In genomic region chr7:142538766-142539165, GRCm38 (mm10) we compare ENCODE assay signal across 12 mouse cellular contexts. TPM values are rescaled to one million over a fixed set of nuclear protein-coding genes. Genes with fewer than 3 reads are reported as not detected.
A peak's percentile ranks its signal among the peaks of the same experiment; 100 is the strongest.
DNase-seq lines count a peak whose midpoint lies in the region; ATAC-seq lines count a peak whose summit lies in the region.
"Had no signal": no experiment of that assay in that cellular context is flagged by ENCODE, and none has a peak within 500 bp of the region (broad histone marks: within the 10 kb centered on the region; RNA-seq: fewer than 3 reads in every experiment).

No protein-coding gene starts in this region.

- DNase-seq in embryo, embryonic 10 days (ENCODE audit: low spot score) = peak; percentile 50
- no peak for DNase-seq in embryo, embryonic 11 days
- DNase-seq in kidney, adult 18-20 months = no peak
- DNase-seq in forebrain, embryonic 14.5 days (ENCODE audit: low spot score) = no peak
- no peak for DNase-seq in layer of hippocampus, postnatal 10 days (ENCODE audit: low spot score in 2 of 2)
- DNase-seq in frontal cortex, postnatal 36 days (ENCODE audit: low spot score in 2 of 2) = no peak
- DNase-seq: cerebellum, adult 11-12 months had no signal

- H3K27ac ChIP-seq in kidney, embryonic 15.5 days = peak overlapping the region; percentile 93
- no peak overlapping the region for H3K27ac ChIP-seq in forebrain, embryonic 14.5 days (ENCODE audit: low read depth, low read length)
- H3K27ac ChIP-seq in liver, embryonic 16.5 days (ENCODE audit: low read length) = peak overlapping the region; percentile 18

- H3K4me3 ChIP-seq in kidney, embryonic 15.5 days (replicated peaks) = no peak overlapping the region
- no peak overlapping the region for H3K4me3 ChIP-seq in forebrain, embryonic 14.5 days (ENCODE audit: low read depth, low read length)
- no peak overlapping the region for H3K4me3 ChIP-seq in liver, embryonic 16.5 days (ENCODE audit: low read depth, low read length)
- H3K4me3 ChIP-seq: megakaryocyte, embryonic 14.5 days had no signal

- H3K9me3 ChIP-seq in kidney, embryonic 15.5 days (replicated peaks) = no peaks in the 10 kb centered on the region
- H3K9me3 ChIP-seq in forebrain, embryonic 14.5 days (replicated peaks; ENCODE audit: control insufficient read depth, low read length) = no peaks in the 10 kb centered on the region
- H3K9me3 ChIP-seq in liver, embryonic 16.5 days (replicated peaks; ENCODE audit: control insufficient read depth, low read length) = no peaks in the 10 kb centered on the region
- H3K9me3 ChIP-seq: G1E; megakaryocyte, embryonic 14.5 days had no signal

- H3K27me3 ChIP-seq in kidney, embryonic 15.5 days = no peaks in the 10 kb centered on the region
- no peaks in the 10 kb centered on the region for H3K27me3 ChIP-seq in forebrain, embryonic 14.5 days (replicated peaks; ENCODE audit: control insufficient read depth, insufficient read depth, low read length)
- no peaks in the 10 kb centered on the region for H3K27me3 ChIP-seq in liver, embryonic 16.5 days (ENCODE audit: control insufficient read depth, insufficient read depth, low read depth, low read length)
- H3K27me3 ChIP-seq: megakaryocyte, embryonic 14.5 days had no signal

- H3K36me3 ChIP-seq in kidney, embryonic 15.5 days = peaks cover 20% of the 10 kb centered on the region
- peaks cover 11% of the 10 kb centered on the region for H3K36me3 ChIP-seq in forebrain, embryonic 14.5 days (ENCODE audit: control insufficient read depth, insufficient read depth, low read length)
- no peaks in the 10 kb centered on the region for H3K36me3 ChIP-seq in liver, embryonic 16.5 days (ENCODE audit: control insufficient read depth, insufficient read depth)

- H3K4me2 ChIP-seq in kidney, embryonic 15.5 days = no peak overlapping the region
- no peak overlapping the region for H3K4me2 ChIP-seq in forebrain, embryonic 14.5 days (ENCODE audit: low read length)
- H3K4me2 ChIP-seq in liver, embryonic 16.5 days (ENCODE audit: low read depth, low read length) = no peak overlapping the region

- H3K4me1 ChIP-seq in kidney, embryonic 15.5 days = peaks cover 79% of the 10 kb centered on the region
- peaks cover 13% of the 10 kb centered on the region for H3K4me1 ChIP-seq in forebrain, embryonic 14.5 days (ENCODE audit: control insufficient read depth, insufficient read depth, low read length)
- peaks cover 28% of the 10 kb centered on the region for H3K4me1 ChIP-seq in liver, embryonic 16.5 days (ENCODE audit: control insufficient read depth, low read depth, low read length)

- H3K9ac ChIP-seq in kidney, embryonic 15.5 days = 0 out of 2 replicates have a peak overlapping the region, but pooled peaks have one; percentile 12
- peak overlapping the region; percentile 21; the same call in 1 of the 2 replicates for H3K9ac ChIP-seq in forebrain, embryonic 14.5 days (ENCODE audit: low read length)
- no peak overlapping the region for H3K9ac ChIP-seq in liver, embryonic 16.5 days (ENCODE audit: low read depth, low read length)

- WGBS in kidney, embryonic 15.5 days = 24% methylated on average over 6 of the region's 6 CpGs
- WGBS in forebrain, embryonic 14.5 days = 23% methylated on average over 6 of the region's 6 CpGs
- 26% methylated on average over 6 of the region's 6 CpGs for WGBS in liver, embryonic 16.5 days (ENCODE audit: insufficient replicate concordance)

- no peak for ATAC-seq in kidney, embryonic 15.5 days (replicated peaks; ENCODE audit: low FRiP score)
- no peak for ATAC-seq in forebrain, embryonic 14.5 days
- ATAC-seq in liver, embryonic 16.5 days (ENCODE audit: low read depth) = no peak

RNA-seq across cellular contexts. Expression of gene Mrpl23, which starts 6.3 kb away (rescaled TPM):
- polyA plus RNA-seq in kidney, embryonic 15.5 days (2015; fragmentation: Nextera tagmentation; extraction: Ambion mirVana) = 25.8 and 26.8 TPM in 2 replicates
- polyA plus RNA-seq in forebrain, embryonic 14.5 days (2014; fragmentation: Nextera tagmentation; extraction: Ambion mirVana) = 21.7 and 28.7 TPM in 2 replicates
- polyA plus RNA-seq in liver, embryonic 16.5 days (2015; fragmentation: Nextera tagmentation; extraction: Ambion mirVana) = 10.9 and 11.4 TPM in 2 replicates
- 10 to 100 TPM in 1 of 2 experiments, 1 to 10 TPM in 1; 8.4 to 12.9 TPM for total RNA-seq in layer of hippocampus, postnatal 10 days (2021)

RNA-seq across cellular contexts. Expression of gene Tnnt3, which starts 40.1 kb away (rescaled TPM):
- 23.5 and 46.2 TPM in 2 replicates for polyA plus RNA-seq in kidney, embryonic 15.5 days (2015; fragmentation: Nextera tagmentation; extraction: Ambion mirVana)
- polyA plus RNA-seq in forebrain, embryonic 14.5 days (2014; fragmentation: Nextera tagmentation; extraction: Ambion mirVana) = 0.42 and 0.53 TPM in 2 replicates
- polyA plus RNA-seq in liver, embryonic 16.5 days (2015; fragmentation: Nextera tagmentation; extraction: Ambion mirVana) = 13.0 and 31.5 TPM in 2 replicates
- total RNA-seq in layer of hippocampus, postnatal 10 days (2021) = under 1 TPM; 0.82 to 0.96 TPM
- total RNA-seq: G1E; left cerebral cortex, adult 18-20 months had no signal
- polyA plus RNA-seq: G1E had no signal
